Mouse (Mus musculus) cortical plate, adult 2 months (tissue): ENCODE measurements around the gene Dapk3.

Experiments used
- CTCF ChIP-seq: fragments of 200-500 bp; IDR thresholded peaks from 2 replicates; pipeline ENCODE4 v1.5.1; 2011; ENCODE audit warnings: mild to moderate bottlenecking, control low read depth, low read length; ENCODE audit not compliant: insufficient read depth; ENCODE audit errors: extremely low read depth
- POLR2A ChIP-seq: fragments of 200-500 bp; IDR thresholded peaks from 2 replicates; pipeline ENCODE4 v1.6.1; 2011; ENCODE audit warnings: mild to moderate bottlenecking, low read length, control low read depth; ENCODE audit not compliant: insufficient read depth; ENCODE audit errors: extremely low read depth

- TF ChIP-seq CTCF (no peak), POLR2A (no peak)
Measured at GRCm38 (mm10) chr10:81134966-81135681, 47.7 kb upstream of the Dapk3 start, which contains the start of gene Zbtb7a.
